Mouse (Mus musculus) hindlimb bud, embryonic 11.5 days (tissue): ENCODE data around the gene Fgf2.

Source experiments
- DNase-seq: peaks from one replicate; pipeline ENCODE4 v3.0.0-alpha.2; 2012; ENCODE audit warnings: low read depth, low spot score; ENCODE audit errors: extremely low spot score

Gene Fgf2

GRCm38 (mm10) chr3:37348221-37349165, at the start of gene Fgf2:
Gene Fgf2, plus strand, starts transcription at chr3:37348346.
- DNase-seq = no peak

- no peak for DNase-seq
Observed at GRCm38 (mm10) chr3:37299470-37299869, 48.7 kb upstream of the Fgf2 start.

DNA sequence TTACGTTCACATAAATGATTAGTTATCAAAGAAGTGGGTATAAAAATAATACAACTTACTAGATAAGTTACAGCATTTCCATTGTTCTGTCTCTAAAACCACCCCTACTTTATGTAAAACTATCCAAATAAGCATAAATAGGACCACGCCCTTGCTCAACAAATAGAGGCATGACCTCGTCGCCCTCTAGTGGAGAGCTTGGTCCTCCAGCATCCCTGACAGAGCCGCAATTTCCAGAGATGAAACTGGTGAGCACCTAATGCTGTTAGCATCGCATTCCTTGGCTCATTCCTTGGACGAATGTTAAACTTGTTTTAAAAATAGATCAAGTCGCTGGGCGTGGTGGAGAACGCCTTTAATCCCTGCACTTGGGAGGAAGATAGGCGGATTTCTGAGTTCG, 45.5 kb upstream of the Fgf2 start:
- DNase-seq = no peak

- no peak for DNase-seq
Observed at GRCm38 (mm10) chr3:37303392-37304139, 44.6 kb upstream of the Fgf2 start.

DNA sequence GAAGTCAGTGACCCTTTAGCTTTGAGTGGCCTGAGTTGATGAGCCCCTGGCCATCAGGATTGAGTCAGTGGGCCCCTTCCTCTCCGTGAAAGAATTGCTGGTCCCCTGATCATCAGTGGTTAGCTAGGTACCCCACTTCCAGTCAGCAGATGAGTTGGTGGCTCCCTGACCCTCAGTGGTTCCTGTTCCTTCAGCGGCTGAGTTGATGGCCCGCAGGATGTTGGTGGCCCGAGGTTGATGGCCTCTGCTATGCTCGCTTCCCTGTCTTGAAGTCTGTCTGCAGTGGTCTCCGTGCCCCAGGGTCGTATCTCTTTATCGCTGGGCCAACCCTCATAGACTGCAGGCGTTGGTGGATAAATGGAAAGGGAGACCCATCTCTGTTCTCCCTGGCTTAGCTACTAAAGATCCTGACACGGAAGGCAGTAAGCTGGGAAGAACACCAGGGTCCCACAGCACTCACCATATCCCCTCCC, 36.2 kb upstream of the Fgf2 start:
- DNase-seq = no peak

DNA sequence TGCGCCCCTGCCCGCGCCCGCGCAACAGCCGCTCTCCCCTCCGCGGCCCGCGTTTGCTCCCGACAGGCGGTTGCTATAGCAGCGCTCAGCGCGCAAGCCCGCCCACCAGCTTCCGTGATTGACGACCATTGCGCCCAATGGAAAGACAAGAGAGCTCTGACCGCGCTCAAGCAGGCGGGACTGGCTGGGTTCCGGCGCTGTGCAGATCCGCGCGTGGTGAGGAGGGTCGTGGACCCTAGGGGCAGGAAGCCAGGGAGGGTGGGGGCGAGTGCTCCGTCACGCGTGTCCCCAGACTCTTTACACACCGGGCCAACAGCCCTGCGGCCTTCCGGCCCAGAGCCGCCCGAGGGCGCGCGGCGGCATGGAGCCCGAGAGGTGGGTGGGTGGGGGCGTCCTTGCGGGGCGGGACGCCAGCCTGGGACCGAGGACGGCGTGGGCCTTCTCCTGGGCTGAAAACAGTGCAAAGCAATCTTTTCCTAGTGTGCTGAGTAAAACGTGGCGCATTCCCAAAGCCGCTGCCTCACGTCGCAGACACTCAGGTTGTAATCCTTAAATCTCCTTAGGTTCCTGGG, 35.7 kb upstream of the Fgf2 start, which contains the start of the genes Bbs12 and Cetn4:
Gene Bbs12, plus strand, starts transcription at position 185 of the 572 bp plus-strand sequence.
Gene Cetn4, minus strand, starts transcription at position 339 of the 572 bp plus-strand sequence.
- peak; percentile 88 for DNase-seq

GRCm38 (mm10) chr3:37313371-37313770, 34.8 kb upstream of the Fgf2 start:
- DNase-seq = no peak

DNA sequence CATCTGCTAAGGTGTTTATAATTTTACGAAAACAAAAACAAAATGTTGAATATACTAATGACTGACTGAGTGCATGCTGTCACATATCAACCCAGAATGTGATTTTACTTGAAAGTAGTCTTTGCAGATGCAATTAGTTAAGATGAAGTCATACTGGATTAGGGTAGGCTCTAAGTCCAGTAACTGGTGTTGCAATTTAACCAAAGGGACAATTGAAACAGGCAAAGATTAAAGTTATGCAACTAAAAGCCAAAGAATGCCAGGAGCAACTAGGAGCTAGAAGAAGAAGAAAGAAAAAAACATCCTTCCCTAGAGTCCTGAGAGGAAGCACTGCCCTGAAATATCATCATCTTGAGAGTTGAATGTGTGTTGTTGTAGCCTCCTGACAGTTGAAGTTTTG, 31.9 kb upstream of the Fgf2 start:
- no peak for DNase-seq

GRCm38 (mm10) chr3:37324310-37324709, 23.8 kb upstream of the Fgf2 start:
- DNase-seq = no peak

GRCm38 (mm10) chr3:37325317-37326112, 22.6 kb upstream of the Fgf2 start:
- no peak for DNase-seq

- no peak for DNase-seq
Observed at GRCm38 (mm10) chr3:37326627-37327026, 21.5 kb upstream of the Fgf2 start.

GRCm38 (mm10) chr3:37328489-37328888, 19.7 kb upstream of the Fgf2 start:
- DNase-seq = no peak

DNA sequence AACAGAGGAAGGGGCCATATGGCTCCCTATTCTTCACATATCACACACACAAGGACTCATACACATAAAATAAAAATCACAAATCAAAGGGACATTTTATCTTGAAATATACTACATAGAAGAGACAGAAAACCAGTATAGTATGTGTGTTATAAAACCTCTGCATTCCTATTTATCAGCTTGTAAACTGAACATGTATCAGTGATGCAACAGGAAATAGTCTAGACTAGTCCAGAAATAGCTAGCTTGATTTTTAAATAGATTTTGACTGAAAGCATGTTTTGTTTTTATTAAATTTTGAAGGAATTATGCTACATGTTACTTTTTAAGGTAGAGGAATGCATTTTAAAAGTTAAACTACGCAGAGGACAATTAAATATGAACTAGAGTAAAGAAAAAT, 18.2 kb upstream of the Fgf2 start:
- no peak for DNase-seq

DNA sequence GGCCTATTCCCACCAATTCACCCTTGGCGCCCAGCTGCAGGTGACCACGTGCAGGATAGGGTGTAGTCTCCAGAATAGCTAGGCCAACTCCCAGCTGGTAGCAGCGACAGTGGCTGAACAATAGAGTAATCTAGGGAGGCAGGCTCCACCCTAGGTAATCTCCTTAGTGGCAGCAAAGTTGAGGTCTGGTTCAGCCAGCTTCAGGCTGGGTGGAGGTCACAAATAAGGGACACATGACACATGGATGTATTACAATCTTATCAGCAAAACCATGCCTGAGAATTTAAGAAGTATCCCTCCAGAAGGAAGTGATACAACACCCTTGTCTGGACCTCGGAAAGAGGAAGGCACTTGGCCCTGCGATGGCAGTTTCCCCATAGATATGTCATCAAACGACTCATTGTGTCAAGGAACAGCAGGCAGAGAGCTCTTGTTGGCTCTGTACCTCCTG, 16.1 kb upstream of the Fgf2 start:
- no peak for DNase-seq

DNA sequence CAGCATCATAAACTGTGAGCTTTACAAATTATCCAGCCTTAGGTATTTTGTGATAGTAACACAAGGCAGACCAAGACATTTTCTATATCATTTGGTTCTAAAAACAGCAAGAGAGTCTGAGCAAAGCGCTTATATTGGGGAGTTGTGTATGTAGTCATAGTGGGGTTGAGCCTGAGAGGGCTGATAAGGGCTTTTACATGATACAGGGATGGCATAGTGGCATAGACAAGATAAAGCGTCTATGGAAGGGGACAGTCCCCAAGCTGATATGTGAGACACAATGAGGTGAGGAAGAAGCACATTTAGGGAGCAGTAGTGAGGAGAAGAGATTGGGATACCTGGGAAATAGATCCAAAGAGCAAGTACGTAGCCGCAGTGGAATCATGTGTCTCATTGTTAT, 14.1 kb upstream of the Fgf2 start:
- DNase-seq = no peak

DNA sequence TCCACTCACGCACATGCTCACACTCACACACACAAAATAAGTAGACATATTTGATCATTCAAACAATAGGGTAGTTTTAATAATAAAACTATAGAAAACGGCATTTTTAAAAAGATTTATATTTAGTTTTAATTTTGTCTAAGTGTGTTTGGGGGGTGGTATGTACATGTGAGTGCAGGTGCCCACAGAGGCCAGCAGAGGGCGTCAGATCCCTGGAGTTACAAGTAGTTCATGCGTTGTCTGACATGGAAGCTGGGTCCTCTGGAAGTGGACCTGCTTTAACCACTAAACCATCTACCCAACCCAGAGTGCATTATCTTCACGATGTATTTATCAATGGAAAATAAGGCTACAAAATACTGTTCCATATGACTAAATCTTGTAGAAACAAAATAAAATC, 7.0 kb upstream of the Fgf2 start:
- no peak for DNase-seq

DNA sequence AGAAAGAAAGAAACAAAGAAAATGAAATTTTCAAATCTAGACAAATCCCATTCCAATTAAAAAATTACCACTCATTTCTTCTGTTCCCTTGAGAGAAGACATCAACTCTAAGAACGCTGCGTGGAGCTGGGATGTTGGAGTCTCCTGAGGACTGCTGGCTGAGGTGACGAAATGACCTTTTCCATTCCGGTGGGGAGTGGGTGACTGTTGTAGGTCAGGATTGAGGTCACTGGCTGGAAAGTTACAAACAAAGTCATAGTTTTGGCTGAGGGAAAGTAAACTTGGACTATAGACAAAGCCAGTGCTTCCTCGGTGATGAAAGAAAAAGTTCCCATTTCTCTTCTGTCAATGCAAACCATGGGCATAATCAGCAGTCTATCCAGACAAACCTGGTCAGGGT, 5.3 kb upstream of the Fgf2 start:
- no peak for DNase-seq

DNA sequence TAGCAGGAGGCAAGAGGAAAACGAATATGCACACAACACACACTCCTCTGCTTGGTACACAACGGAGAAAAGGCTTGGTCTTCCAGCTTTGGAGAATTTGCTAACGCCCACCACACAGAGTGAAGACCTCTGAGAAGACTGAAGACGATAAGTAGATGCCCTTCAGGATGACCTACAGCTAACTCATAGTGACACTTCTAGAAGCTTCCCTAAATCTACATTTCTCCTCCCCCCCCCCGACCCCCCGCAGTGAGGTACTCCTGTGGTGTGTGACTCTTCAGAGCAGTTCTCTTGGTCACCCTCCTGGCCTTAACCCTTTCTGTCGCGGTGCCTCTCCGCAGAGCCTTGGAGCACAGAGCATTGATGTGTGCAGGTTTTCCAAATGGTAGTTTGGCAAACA, 475 bp upstream of the Fgf2 start:
- no peak for DNase-seq

- no peak for DNase-seq
Observed at GRCm38 (mm10) chr3:37349166-37349548, 1.0 kb downstream of the Fgf2 start.

DNA sequence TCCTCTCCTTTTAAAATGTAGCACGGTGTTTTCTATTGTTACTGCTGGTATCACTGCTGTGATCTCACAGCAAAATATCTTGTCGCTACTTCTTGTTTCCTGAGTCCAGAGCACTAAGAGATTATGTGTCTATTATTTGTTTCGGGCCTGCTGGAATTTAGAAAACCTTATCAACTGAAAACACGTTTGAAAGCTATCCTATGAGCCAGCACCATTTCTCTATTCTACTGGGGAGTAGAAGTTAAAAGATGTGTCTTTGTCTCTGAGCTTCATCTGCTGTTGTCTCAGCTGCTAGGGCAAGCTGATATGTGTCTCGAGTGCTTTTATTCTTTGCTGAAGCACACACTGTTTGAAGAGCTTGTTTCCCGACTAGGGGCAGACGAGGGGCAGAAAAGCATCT, 2.2 kb downstream of the Fgf2 start:
- no peak for DNase-seq
